Mouse (Mus musculus) liver, embryonic 14.5 days (tissue): ENCODE results near the gene Pdlim1. TPM values are rescaled to one million over a fixed set of nuclear protein-coding genes. Genes with fewer than 3 reads are reported as not detected.

Experiments
- ATAC-seq: fragments of 200-750 bp; cut with Nextera tagmentation; 2 replicates; pipeline ENCODE4 v1.8.0; 2017; ENCODE audit warnings: moderate number of reproducible peaks, mild to moderate bottlenecking, moderate library complexity; ENCODE audit not compliant: insufficient read depth
- DNase-seq, 3 experiments: peaks; one replicate each; pipeline ENCODE4 v3.0.0-alpha.2; 2012 to 2013; ENCODE audit warnings: low read depth in 3 of 3, low spot score in 3 of 3
- H3K27ac ChIP-seq: fragments of 300-500 bp; sonication (generic); 2 replicates; pipeline ENCODE4 v1.5.1; 2014; ENCODE audit warnings: moderate library complexity, mild to moderate bottlenecking, control low read depth, inconsistent platforms
- H3K27me3 ChIP-seq: fragments of 300-500 bp; sonication (generic); 2 replicates; pipeline ENCODE4 v1.6.1; 2014; ENCODE audit warnings: mild to moderate bottlenecking, low read length, moderate library complexity; ENCODE audit not compliant: control insufficient read depth, insufficient read depth
- H3K36me3 ChIP-seq: fragments of 300-500 bp; sonication (generic); replicated peaks from 2 replicates; pipeline ENCODE4 v1.6.1; 2014; ENCODE audit warnings: low read depth; ENCODE audit not compliant: control insufficient read depth, insufficient read depth
- H3K4me1 ChIP-seq, 2 experiments: fragments of 200-500 bp in 1 of 2; fragments of 300-500 bp in 1 of 2; sonication (generic) in 1 of 2; replicated peaks; 2 replicates each; pipeline ENCODE4 v1.6.1; 2012 to 2014; ENCODE audit warnings: antibody characterized with exemption in 1 of 2, inconsistent platforms in 1 of 2, low read length in 1 of 2; ENCODE audit not compliant: control insufficient read depth in 2 of 2, insufficient read depth in 2 of 2
- H3K4me2 ChIP-seq: fragments of 300-500 bp; sonication (generic); 2 replicates; pipeline ENCODE4 v1.6.1; 2014; ENCODE audit warnings: low read depth, mild to moderate bottlenecking, control low read depth, moderate library complexity
- H3K4me3 ChIP-seq, 2 experiments: fragments of 200-500 bp in 1 of 2; fragments of 300-500 bp in 1 of 2; sonication (generic) in 1 of 2; 2 replicates each; pipeline ENCODE4 v1.5.1; 2012 to 2014; ENCODE audit warnings: low read depth in 2 of 2, low read length in 2 of 2, mild to moderate bottlenecking in 2 of 2, control low read depth in 1 of 2, inconsistent platforms in 1 of 2, moderate library complexity in 1 of 2; ENCODE audit not compliant: insufficient read depth in 1 of 2
- H3K9ac ChIP-seq: fragments of 300-500 bp; sonication (generic); replicated peaks from 2 replicates; pipeline ENCODE4 v1.6.1; 2014; ENCODE audit warnings: mild to moderate bottlenecking, control low read depth, moderate library complexity
- H3K9me3 ChIP-seq: fragments of 300-500 bp; sonication (generic); 2 replicates; pipeline ENCODE4 v1.6.1; 2016; ENCODE audit warnings: low read length, mixed read lengths; ENCODE audit not compliant: control insufficient read depth
- CTCF ChIP-seq: IDR thresholded peaks from 2 replicates; pipeline ENCODE4 v1.5.1; 2016; ENCODE audit warnings: antibody characterized with exemption, low read depth, control low read depth
- EP300 ChIP-seq: IDR thresholded peaks from 2 replicates; pipeline ENCODE4 v1.6.1; 2016; ENCODE audit warnings: antibody characterized with exemption, low read depth
- WGBS: fragments of 180-500 bp; shearing (Covaris S2); extraction: QIAGEN DNeasy Blood & Tissue Kit; methylation state at CpG from one replicate; pipeline ENCODE4 v1.1.7; 2014; ENCODE audit not compliant: insufficient replicate concordance; 5-methylcytosine and 5-hydroxymethylcytosine counted together
- polyA plus RNA-seq, 2 experiments: library from polyadenylated mRNA; depleted of rRNA in 1 of 2; stranded (reverse) in 1 of 2; unstranded in 1 of 2; fragments of >200 nt; fragmentation: Nextera tagmentation in 1 of 2; extraction: Ambion mirVana in 1 of 2; gene quantifications; 2 replicates each; pipeline versions ENCODE4 v1.2.1 to v1.2.3; 2012 to 2014

The Pdlim1 gene
- polyA plus RNA-seq, 2 experiments, result 31.4 to 70.7 TPM

DNA sequence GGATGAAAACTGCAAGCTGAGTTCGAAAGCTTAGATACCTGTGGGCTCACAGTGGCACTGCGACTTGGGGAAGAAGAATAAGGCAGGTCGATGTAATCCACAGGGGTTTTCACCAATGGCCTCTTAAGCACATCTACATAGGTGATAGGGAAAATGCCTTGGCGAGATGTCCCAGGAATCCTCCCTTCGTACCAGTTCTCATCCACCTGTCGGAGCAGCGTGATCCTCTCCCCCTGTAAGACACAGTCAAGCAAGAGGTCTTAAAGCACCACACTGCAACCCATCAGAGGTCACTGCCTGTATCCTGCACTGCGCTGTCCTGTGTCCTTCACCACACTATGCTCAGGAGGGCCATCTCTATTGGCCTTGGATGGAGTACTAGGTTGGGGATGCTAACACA lies 40.0 kb upstream of the Pdlim1 start:
- 84% methylated on average over 8 of the region's 8 CpGs for WGBS
- ATAC-seq, result no peak

DNA sequence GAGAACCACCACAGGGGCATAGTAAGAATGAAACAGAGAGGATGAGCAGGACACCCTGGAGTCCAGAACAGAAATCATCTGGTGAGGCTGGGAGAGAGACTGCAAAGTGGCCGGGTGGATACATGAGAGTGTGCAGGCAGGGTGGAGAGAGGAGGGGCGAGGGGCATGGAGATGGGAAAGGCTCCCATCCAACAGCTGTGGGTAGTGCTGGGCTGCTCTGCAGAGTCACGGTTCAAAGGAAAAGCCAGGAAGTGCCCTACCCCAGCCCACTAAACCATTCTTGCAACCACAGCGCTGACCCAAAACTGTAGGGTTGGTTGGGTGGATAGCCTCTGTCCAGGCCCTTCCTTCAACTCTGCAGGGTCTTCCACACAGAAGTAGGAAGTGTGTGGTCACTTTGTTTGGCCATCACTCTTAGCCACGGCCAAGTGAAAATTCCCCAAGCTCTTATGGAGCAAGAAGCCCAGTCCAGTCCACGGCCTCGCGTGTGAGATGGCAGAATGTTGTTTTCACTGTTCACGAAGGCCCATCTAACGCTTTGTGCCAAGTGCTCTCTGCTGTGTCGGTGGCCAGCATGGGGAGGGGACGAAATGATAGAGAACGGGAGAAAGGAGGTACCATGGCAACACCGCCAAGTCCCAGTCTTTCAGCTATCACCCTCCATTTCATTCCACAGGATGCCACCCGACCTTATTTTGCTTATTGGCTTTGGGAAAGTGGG lies 38.9 kb upstream of the Pdlim1 start:
- Histone ChIP-seq H3K4me1 (peaks cover 0 to 11% of the 10 kb centered on the region in 2 experiments; a peak in 1 of 4 replicates), H3K27me3 (no peaks in the 10 kb centered on the region), H3K4me3 (no peak overlapping the region), H3K9ac (no peak overlapping the region), H3K36me3 (no peaks in the 10 kb centered on the region), H3K9me3 (no peaks in the 10 kb centered on the region), H3K27ac (no peak overlapping the region), H3K4me2 (no peak overlapping the region)
- TF ChIP-seq EP300 (no peak), CTCF (no peak)
- WGBS, result 70% methylated on average over 15 of the region's 15 CpGs
- DNase-seq (no peak), ATAC-seq (no peak)

More for the DNA sequence above, 40.0 kb upstream of the Pdlim1 start:
- Histone ChIP-seq H3K27me3 (no peaks in the 10 kb centered on the region), H3K4me3 (no peak overlapping the region), H3K4me2 (no peak overlapping the region), H3K36me3 (no peaks in the 10 kb centered on the region), H3K9me3 (no peaks in the 10 kb centered on the region), H3K9ac (no peak overlapping the region), H3K4me1 (peaks cover 0 to 11% of the 10 kb centered on the region in 2 experiments; a peak in 1 of 4 replicates), H3K27ac (no peak overlapping the region)
- no peak for DNase-seq
- TF ChIP-seq EP300, result no peak
- no peak for TF ChIP-seq CTCF

DNA sequence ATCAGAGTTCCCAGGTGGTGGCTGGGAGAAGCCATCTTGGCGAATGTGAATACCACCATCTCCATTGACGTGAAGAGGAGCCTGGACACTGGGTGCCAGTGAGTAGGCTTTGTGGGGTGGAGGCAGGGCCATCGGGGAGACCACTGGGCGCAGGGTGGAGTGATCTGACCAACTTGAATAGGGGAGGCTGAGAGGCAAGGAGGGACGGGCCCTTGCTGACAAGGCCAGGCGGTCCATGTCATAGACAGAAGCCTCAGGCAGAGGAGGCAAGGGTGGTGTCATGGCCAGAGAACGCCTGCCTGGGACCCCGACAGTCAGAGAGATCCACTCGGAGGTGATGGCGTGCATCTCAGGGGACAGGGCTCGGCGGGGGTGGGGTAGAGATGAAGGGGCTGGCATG lies 38.3 kb upstream of the Pdlim1 start:
- H3K4me3 ChIP-seq, result no peak overlapping the region
- ATAC-seq, result no peak
- no peak for TF ChIP-seq EP300
- no peak for TF ChIP-seq CTCF

DNA sequence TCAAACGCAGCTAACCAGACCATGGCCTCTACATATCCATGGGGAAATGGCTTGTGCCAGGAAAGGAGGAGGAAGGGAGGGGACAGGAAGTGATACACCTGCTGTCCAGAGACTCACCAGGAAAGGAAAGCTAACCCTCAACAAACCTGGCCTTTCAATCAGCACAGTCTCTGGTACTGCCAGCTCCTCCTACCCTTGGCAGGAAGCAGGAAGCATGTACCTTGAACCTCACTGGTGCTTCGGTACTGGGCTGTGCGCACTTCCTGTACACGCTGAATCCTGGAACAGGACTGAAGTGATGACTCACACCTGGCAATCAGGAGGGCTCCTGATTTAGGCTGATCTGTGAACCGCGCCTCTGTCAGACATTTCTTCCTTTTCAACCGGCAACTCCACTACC lies 35.9 kb upstream of the Pdlim1 start:
- Histone ChIP-seq H3K27ac (no peak overlapping the region), H3K36me3 (no peaks in the 10 kb centered on the region), H3K27me3 (no peaks in the 10 kb centered on the region), H3K4me2 (no peak overlapping the region), H3K9me3 (no peaks in the 10 kb centered on the region), H3K4me3 (no peak overlapping the region), H3K4me1 (peaks cover 0 to 18% of the 10 kb centered on the region in 2 experiments; a peak in 1 of 4 replicates), H3K9ac (no peak overlapping the region)
- TF ChIP-seq CTCF (no peak), EP300 (no peak)
- WGBS, result 65% methylated on average over 7 of the region's 7 CpGs
- DNase-seq (no peak), ATAC-seq (no peak)

More for the DNA sequence above, 38.3 kb upstream of the Pdlim1 start:
- H3K9me3 ChIP-seq, result no peaks in the 10 kb centered on the region
- H3K36me3 ChIP-seq, result no peaks in the 10 kb centered on the region
- no peak overlapping the region for H3K27ac ChIP-seq
- WGBS, result 81% methylated on average over 12 of the region's 12 CpGs
- no peak overlapping the region for H3K4me2 ChIP-seq
- no peaks in the 10 kb centered on the region for H3K27me3 ChIP-seq
- peaks cover 0 to 13% of the 10 kb centered on the region in 2 experiments; a peak in 1 of 4 replicates for H3K4me1 ChIP-seq
- no peak overlapping the region for H3K9ac ChIP-seq
- DNase-seq, result no peak

DNA sequence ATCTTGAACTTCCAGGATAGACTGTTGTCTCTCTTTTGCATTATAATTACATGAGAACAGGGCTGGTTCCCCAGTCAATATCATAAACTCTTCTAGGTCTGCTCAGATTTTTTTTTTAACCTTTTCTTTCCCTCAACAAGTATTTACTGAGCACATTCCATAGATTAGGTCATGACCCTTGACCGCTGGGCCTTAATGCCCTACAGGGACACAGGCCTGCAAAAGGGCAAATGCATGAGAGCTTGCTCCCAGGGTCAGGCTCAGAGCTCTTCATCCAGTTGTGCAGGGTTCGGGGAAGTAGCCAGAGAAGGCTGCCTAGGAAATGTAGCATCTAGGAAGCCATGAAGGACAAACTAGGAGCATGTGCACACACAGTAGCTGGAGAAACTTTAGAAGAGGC lies 35.0 kb upstream of the Pdlim1 start:
- peaks cover 0 to 18% of the 10 kb centered on the region in 2 experiments; a peak in 1 of 4 replicates for H3K4me1 ChIP-seq
- no peaks in the 10 kb centered on the region for H3K9me3 ChIP-seq
- DNase-seq (no peak), ATAC-seq (no peak)
- no peak overlapping the region for H3K4me3 ChIP-seq
- H3K4me2 ChIP-seq, result no peak overlapping the region
- no peak overlapping the region for H3K27ac ChIP-seq
- 76% methylated on average over 2 of the region's 2 CpGs for WGBS
- no peaks in the 10 kb centered on the region for H3K27me3 ChIP-seq
- H3K9ac ChIP-seq, result no peak overlapping the region
- no peaks in the 10 kb centered on the region for H3K36me3 ChIP-seq
- no peak for TF ChIP-seq EP300
- no peak for TF ChIP-seq CTCF
